Mouse (Mus musculus) limb, embryonic 15.5 days (tissue): ENCODE data around the gene Gm49369. TPM values are rescaled to one million over a fixed set of nuclear protein-coding genes. Genes with fewer than 3 reads are reported as not detected.

Source experiments
- ATAC-seq: fragments of 200-750 bp; cut with Nextera tagmentation; 2 replicates; pipeline ENCODE4 v1.8.0; 2017; ENCODE audit warnings: low read depth, moderate TSS enrichment; ENCODE audit not compliant: insufficient number of reproducible peaks, low FRiP score, low TSS enrichment
- H3K27ac ChIP-seq: fragments of 300-500 bp; sonication (generic); 2 replicates; pipeline ENCODE4 v1.5.1; 2015; ENCODE audit warnings: moderate library complexity, mild to moderate bottlenecking, inconsistent platforms
- H3K27me3 ChIP-seq: fragments of 300-500 bp; sonication (generic); 2 replicates; pipeline ENCODE4 v1.6.1; 2015; ENCODE audit warnings: inconsistent platforms
- H3K36me3 ChIP-seq: fragments of 300-500 bp; sonication (generic); 2 replicates; pipeline ENCODE4 v1.6.1; 2015; ENCODE audit warnings: inconsistent platforms
- H3K4me1 ChIP-seq: fragments of 300-500 bp; sonication (generic); 2 replicates; pipeline ENCODE4 v1.6.1; 2015; ENCODE audit warnings: inconsistent platforms
- H3K4me2 ChIP-seq: fragments of 300-500 bp; sonication (generic); 2 replicates; pipeline ENCODE4 v1.6.1; 2015; ENCODE audit warnings: mild to moderate bottlenecking, inconsistent platforms
- H3K4me3 ChIP-seq: fragments of 300-500 bp; sonication (generic); 2 replicates; pipeline ENCODE4 v1.5.1; 2015; ENCODE audit warnings: mild to moderate bottlenecking, inconsistent platforms
- H3K9ac ChIP-seq: fragments of 300-500 bp; sonication (generic); 2 replicates; pipeline ENCODE4 v1.6.1; 2015; ENCODE audit warnings: inconsistent platforms
- H3K9me3 ChIP-seq: fragments of 300-500 bp; sonication (generic); 2 replicates; pipeline ENCODE4 v1.6.1; 2016; ENCODE audit warnings: inconsistent platforms
- WGBS: fragments of 180-500 bp; shearing (Covaris S2); methylation state at CpG from one replicate; pipeline ENCODE4 v1.1.7; 2015; 5-methylcytosine and 5-hydroxymethylcytosine counted together
- polyA plus RNA-seq: library from polyadenylated mRNA; unstranded; fragments of >200 nt; fragmentation: Nextera tagmentation; extraction: Ambion mirVana; gene quantifications from 2 replicates; pipeline ENCODE4 v1.2.1, GENCODE M21; 2015

Gene Gm49369
- polyA plus RNA-seq, 1 experiment from 2014 or later: not detected

- peaks cover 90% of the 10 kb centered on the region for H3K36me3 ChIP-seq
- no peak overlapping the region for H3K4me2 ChIP-seq
- no peak for ATAC-seq
- H3K27ac ChIP-seq: no peak overlapping the region
- H3K4me3 ChIP-seq: no peak overlapping the region
- WGBS: 62% methylated on average over 6 of the region's 6 CpGs
- H3K27me3 ChIP-seq: no peaks in the 10 kb centered on the region
- peaks cover under 1% of the 10 kb centered on the region; the same call in 1 of the 2 replicates for H3K4me1 ChIP-seq
- H3K9ac ChIP-seq: no peak overlapping the region
- no peaks in the 10 kb centered on the region for H3K9me3 ChIP-seq
These were observed 3.3 kb downstream of the Gm49369 start for GRCm38 (mm10) chr7:142379186-142379585.

- H3K36me3 ChIP-seq: peaks cover 72% of the 10 kb centered on the region
These were observed 5.1 kb downstream of the Gm49369 start for GRCm38 (mm10) chr7:142377233-142377925.

GRCm38 (mm10) chr7:142376096-142376495 lies 6.4 kb downstream of the Gm49369 start:
- H3K27me3 ChIP-seq: peaks cover 27% of the 10 kb centered on the region
- H3K4me2 ChIP-seq: no peak overlapping the region
- no peak overlapping the region for H3K4me3 ChIP-seq
- H3K27ac ChIP-seq: no peak overlapping the region
- peaks cover 59% of the 10 kb centered on the region for H3K36me3 ChIP-seq
- no peak for ATAC-seq
- WGBS: 67% methylated on average over 4 of the region's 4 CpGs
- no peak overlapping the region for H3K9ac ChIP-seq
- no peaks in the 10 kb centered on the region for H3K9me3 ChIP-seq
- H3K4me1 ChIP-seq: peaks cover 22% of the 10 kb centered on the region

More at GRCm38 (mm10) chr7:142377233-142377925, 5.1 kb downstream of the Gm49369 start:
- H3K27me3 ChIP-seq: peaks cover 14% of the 10 kb centered on the region
- H3K27ac ChIP-seq: no peak overlapping the region
- H3K4me1 ChIP-seq: peaks cover 9% of the 10 kb centered on the region
- WGBS: 88% methylated on average over 14 of the region's 14 CpGs
- no peaks in the 10 kb centered on the region for H3K9me3 ChIP-seq
- no peak overlapping the region for H3K4me3 ChIP-seq
- no peak for ATAC-seq
- H3K9ac ChIP-seq: no peak overlapping the region
- no peak overlapping the region for H3K4me2 ChIP-seq

- H3K9ac ChIP-seq: no peak overlapping the region
- no peak for ATAC-seq
- H3K4me1 ChIP-seq: peaks cover 23% of the 10 kb centered on the region
- H3K4me3 ChIP-seq: no peak overlapping the region
- H3K27ac ChIP-seq: no peak overlapping the region
- H3K27me3 ChIP-seq: peaks cover 34% of the 10 kb centered on the region
- no peaks in the 10 kb centered on the region for H3K9me3 ChIP-seq
- WGBS: 79% methylated on average over 6 of the region's 6 CpGs
- H3K4me2 ChIP-seq: no peak overlapping the region
- peaks cover 51% of the 10 kb centered on the region for H3K36me3 ChIP-seq
These were observed 7.2 kb downstream of the Gm49369 start for GRCm38 (mm10) chr7:142375261-142375724.

- 83% methylated on average over 5 of the region's 5 CpGs for WGBS
- Histone ChIP-seq H3K4me1 (peaks cover 23% of the 10 kb centered on the region), H3K4me2 (no peak overlapping the region), H3K9ac (no peak overlapping the region), H3K4me3 (no peak overlapping the region), H3K27me3 (peaks cover 40% of the 10 kb centered on the region), H3K36me3 (peaks cover 44% of the 10 kb centered on the region), H3K9me3 (no peaks in the 10 kb centered on the region), H3K27ac (no peak overlapping the region)
- no peak for ATAC-seq
These were observed 8.0 kb downstream of the Gm49369 start for GRCm38 (mm10) chr7:142374413-142375015.

- H3K4me3 ChIP-seq: peak within 1 kb of the TSS; percentile 41
- no peaks in the 10 kb centered on the region for H3K9me3 ChIP-seq
- peaks cover 23% of the 10 kb centered on the region for H3K4me1 ChIP-seq
- H3K36me3 ChIP-seq: peaks cover 37% of the 10 kb centered on the region
- peak within 1 kb of the TSS; percentile 75 for H3K4me2 ChIP-seq
- peaks cover 41% of the 10 kb centered on the region for H3K27me3 ChIP-seq
- no peak within 1 kb of the TSS; the same call in 1 of the 2 replicates for H3K27ac ChIP-seq
- ATAC-seq: no peak
- no peak within 1 kb of the TSS for H3K9ac ChIP-seq
- WGBS: 57% methylated on average over 8 of the region's 8 CpGs
These were observed 8.6 kb downstream of the Gm49369 start, which contains the start of gene Ifitm10 for GRCm38 (mm10) chr7:142373641-142374412. TSS of gene Ifitm10 (minus strand) at chr7:142373753.

- Histone ChIP-seq H3K9ac (no peak overlapping the region), H3K27me3 (peaks cover 43% of the 10 kb centered on the region), H3K9me3 (no peaks in the 10 kb centered on the region), H3K4me1 (peaks cover 23% of the 10 kb centered on the region), H3K36me3 (peaks cover 29% of the 10 kb centered on the region), H3K4me3 (no peak overlapping the region), H3K4me2 (no peak overlapping the region), H3K27ac (no peak overlapping the region)
- WGBS: 75% methylated on average over 5 of the region's 5 CpGs
- no peak for ATAC-seq
These were observed 9.4 kb downstream of the Gm49369 start for GRCm38 (mm10) chr7:142373039-142373438.

GRCm38 (mm10) chr7:142371768-142372661 lies 10.5 kb downstream of the Gm49369 start:
- peaks cover 23% of the 10 kb centered on the region for H3K4me1 ChIP-seq
- H3K27ac ChIP-seq: no peak overlapping the region
- H3K4me2 ChIP-seq: peak overlapping the region; percentile 75
- peaks cover 19% of the 10 kb centered on the region for H3K36me3 ChIP-seq
- no peak for ATAC-seq
- H3K9me3 ChIP-seq: no peaks in the 10 kb centered on the region
- WGBS: 2% methylated on average over 64 of the region's 64 CpGs
- H3K4me3 ChIP-seq: peak overlapping the region; percentile 41
- peaks cover 43% of the 10 kb centered on the region for H3K27me3 ChIP-seq
- H3K9ac ChIP-seq: peak overlapping the region; percentile 39; the same call in 1 of the 2 replicates

- Histone ChIP-seq H3K27me3 (peaks cover 43% of the 10 kb centered on the region), H3K4me3 (peak overlapping the region; percentile 41), H3K27ac (no peak overlapping the region), H3K36me3 (peaks cover 12% of the 10 kb centered on the region), H3K4me1 (peaks cover 23% of the 10 kb centered on the region), H3K4me2 (peak overlapping the region; percentile 75), H3K9ac (no peak overlapping the region), H3K9me3 (no peaks in the 10 kb centered on the region)
- 29% methylated on average over 11 of the region's 11 CpGs for WGBS
- ATAC-seq: no peak
These were observed 11.1 kb downstream of the Gm49369 start for GRCm38 (mm10) chr7:142371398-142371767.

- Histone ChIP-seq H3K9ac (no peak overlapping the region), H3K27me3 (peaks cover 43% of the 10 kb centered on the region), H3K4me3 (peak overlapping the region; percentile 41; the same call in 1 of the 2 replicates), H3K36me3 (peaks cover 8% of the 10 kb centered on the region), H3K4me2 (peak overlapping the region; percentile 75; the same call in 1 of the 2 replicates), H3K9me3 (no peaks in the 10 kb centered on the region), H3K4me1 (peaks cover 23% of the 10 kb centered on the region), H3K27ac (no peak overlapping the region)
- 85% methylated on average over 18 of the region's 18 CpGs for WGBS
- ATAC-seq: no peak
These were observed 11.5 kb downstream of the Gm49369 start for GRCm38 (mm10) chr7:142370937-142371336.

- Histone ChIP-seq H3K9me3 (no peaks in the 10 kb centered on the region), H3K4me3 (no peak overlapping the region), H3K9ac (no peak overlapping the region), H3K4me2 (no peak overlapping the region), H3K4me1 (peaks cover 23% of the 10 kb centered on the region), H3K36me3 (no peaks in the 10 kb centered on the region), H3K27ac (no peak overlapping the region), H3K27me3 (peaks cover 43% of the 10 kb centered on the region)
- no peak for ATAC-seq
- WGBS: 70% methylated on average over 6 of the region's 6 CpGs
These were observed 12.6 kb downstream of the Gm49369 start for GRCm38 (mm10) chr7:142369820-142370219.
